Mouse (Mus musculus) adrenal gland, postnatal 25 days (tissue): Measurements from ENCODE around the gene Tekt1. TPM values are rescaled to one million over a fixed set of nuclear protein-coding genes. Genes with fewer than 3 reads are reported as not detected.

Source experiments
- DNase-seq: peaks from one replicate; pipeline ENCODE4 v3.0.0; 2021; ENCODE audit warnings: mixed read lengths
- microRNA-seq, 2 experiments: library from miRNA; unstranded; fragments of <30 nt; microRNA quantifications; one replicate each; pipeline ENCODE4 v1.2.0; 2021
- total RNA-seq: library from RNA; stranded (reverse); gene quantifications from 2 replicates; pipeline ENCODE4 v1.2.3, GENCODE M21; 2021

Gene Tekt1
- total RNA-seq, 1 experiment from 2014 or later: 0.21 TPM

GRCm38 (mm10) chr11:72342549-72343237, 19.5 kb downstream of the Tekt1 start:
- peak; percentile 49 for DNase-seq

- no peak for DNase-seq
Observed at GRCm38 (mm10) chr11:72339716-72340115, 22.5 kb downstream of the Tekt1 start.

DNA sequence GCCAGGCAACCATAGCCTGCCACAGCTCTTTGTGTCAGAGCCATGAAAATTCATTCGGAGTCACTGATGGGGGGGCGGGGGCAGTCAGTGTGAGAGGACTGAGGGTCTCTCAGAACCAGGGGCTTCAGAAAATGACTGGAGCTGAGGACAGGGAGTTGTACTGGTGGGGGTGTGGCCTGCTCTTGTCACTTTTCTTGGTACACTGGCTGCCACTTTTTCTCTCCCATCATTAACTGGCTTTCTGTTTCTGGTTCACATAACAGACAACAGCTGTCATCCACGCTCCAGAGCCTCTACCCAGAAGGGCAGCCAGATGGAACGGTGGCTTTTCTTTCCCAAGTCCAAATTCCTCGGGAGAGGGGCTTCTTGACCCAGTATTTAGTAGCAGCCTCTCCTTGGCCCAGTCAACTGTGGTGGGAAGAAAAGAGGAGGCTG, 23.8 kb downstream of the Tekt1 start:
- no peak for DNase-seq

DNA sequence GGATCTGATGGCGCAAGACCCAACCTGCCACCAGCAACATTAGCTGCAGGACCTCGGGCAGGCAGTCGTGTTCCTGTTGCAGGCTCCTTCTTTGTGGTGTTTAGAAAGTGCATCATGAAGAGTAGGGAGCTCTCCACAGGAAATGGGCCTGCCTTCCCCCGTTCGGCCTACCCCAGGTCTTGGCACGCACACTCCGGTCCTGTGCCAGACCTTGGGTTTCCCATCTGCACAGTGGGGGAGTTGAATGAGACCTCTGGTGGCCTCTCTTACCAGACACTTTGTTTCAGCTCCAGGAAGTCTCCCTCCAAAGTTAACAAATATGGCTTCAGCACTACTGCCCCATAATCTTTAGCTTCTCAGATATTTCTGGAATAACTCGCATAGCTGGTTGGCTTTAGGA, 25.5 kb downstream of the Tekt1 start:
- DNase-seq: no peak

DNA sequence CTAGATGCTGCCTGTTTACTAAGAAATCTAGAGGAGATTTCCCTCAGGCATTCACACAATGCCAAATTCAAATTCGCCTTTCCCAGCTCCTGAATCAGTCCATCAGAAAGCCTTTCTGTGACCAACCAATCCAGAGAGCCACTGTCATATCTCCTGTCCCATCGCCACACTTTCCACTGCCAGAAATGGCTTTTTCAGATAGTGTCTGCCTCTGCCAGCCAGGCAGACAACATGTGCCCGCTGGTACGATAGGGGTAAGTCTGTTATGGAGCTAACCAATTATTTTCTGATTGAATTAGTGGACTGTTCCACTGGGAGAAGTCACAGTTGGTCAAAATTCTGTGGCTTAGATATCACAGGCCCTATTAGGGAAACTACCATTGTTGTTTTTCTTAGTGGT, 27.6 kb downstream of the Tekt1 start:
- no peak for DNase-seq

DNA sequence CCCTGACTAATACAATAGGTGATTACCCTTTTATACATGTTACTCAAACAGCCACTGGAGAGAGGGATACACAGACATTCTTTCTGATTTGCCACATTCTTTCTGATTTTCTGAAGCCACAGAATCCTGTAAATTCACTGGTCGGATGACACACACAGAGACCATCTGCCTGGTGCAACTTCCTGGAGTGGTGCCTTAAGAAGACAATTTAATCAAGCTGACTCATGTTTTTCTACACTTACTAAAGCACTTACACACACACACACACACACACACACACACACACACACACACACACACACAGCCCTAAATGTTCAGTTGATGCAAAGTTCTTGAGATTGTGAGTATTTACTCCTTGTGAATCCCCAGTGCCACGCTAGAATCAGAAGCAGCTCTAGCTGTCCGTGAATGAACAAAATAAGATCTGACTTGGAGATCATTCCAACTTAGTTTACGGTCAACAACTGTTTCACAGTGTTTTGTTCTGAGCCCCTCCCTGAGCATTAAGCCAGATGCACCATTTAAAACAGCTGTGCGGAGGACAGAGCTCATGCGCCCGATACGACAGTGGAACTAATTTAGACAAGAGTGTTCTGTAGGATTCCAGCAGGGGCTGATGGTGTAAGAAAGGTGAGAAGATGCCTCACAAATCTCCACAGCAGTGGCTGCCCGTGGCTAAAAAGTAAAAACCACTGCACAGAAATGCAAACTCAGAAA, 29.1 kb downstream of the Tekt1 start:
- no peak for DNase-seq

DNA sequence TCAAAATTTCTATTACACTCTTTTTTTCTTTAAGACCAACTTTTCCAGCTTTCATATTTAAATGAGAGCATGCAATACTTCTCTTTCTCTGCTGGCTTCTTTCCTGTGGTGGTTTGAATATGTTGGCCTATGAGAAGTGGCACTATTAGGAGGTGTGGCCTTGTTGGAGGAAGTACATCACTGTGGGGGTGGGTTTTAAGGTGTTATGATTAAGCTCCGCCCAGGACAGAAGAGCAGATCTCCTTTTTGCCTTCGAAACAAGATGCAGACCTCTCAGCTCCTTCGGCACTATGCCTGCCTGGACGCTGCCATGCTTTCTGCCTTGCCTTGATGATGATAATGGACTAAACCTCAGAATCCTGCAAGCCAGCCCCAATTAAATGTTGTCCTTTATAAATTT, 36.5 kb downstream of the Tekt1 start:
- DNase-seq: no peak

- no peak for DNase-seq
Observed at GRCm38 (mm10) chr11:72324431-72324830, 37.8 kb downstream of the Tekt1 start.

GRCm38 (mm10) chr11:72318026-72318425, 44.2 kb downstream of the Tekt1 start:
- DNase-seq: no peak

DNA sequence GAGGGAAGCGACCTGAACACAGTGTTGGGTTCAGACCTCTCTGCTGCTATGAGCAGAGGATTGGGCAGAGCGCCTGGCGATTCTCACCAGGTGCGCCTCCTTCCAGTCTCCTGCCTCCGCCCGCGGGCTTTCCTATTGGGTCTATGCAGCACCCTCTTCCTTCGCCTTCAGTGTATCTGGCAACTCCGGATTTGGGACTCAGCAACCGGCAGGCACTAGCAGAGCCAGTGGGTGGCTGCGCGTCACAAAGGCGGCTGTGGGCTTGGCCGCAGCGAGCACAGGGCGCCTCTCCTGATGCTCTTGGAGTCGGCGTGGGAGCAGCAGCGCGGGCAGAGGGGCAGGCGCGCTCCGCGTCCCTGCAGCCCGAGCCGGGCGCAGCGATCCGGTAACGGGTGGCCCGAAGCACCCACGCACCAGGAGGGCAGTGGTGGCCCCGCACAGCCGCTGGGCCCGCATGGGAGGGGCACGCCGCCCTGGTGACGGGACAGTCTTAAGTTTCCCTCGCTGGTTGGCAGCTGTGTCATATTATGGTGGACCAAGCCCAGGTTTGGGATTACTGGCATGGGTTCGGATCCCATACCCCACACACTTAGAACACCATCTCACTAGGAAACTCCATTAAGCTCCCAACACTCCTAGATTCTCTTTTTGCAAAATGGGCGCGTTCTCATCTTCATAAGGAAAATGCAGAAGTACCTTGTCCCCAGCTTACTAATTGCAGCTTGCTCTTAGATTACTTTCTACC, 47.9 kb downstream of the Tekt1 start, which contains the start of gene Fbxo39:
TSS of gene Fbxo39 (plus strand) at position 294 of the 745 bp plus-strand sequence.
- no peak for DNase-seq

GRCm38 (mm10) chr11:72311355-72312001, 50.8 kb downstream of the Tekt1 start:
- DNase-seq: no peak

GRCm38 (mm10) chr11:72310491-72310890, 51.8 kb downstream of the Tekt1 start:
- no peak for DNase-seq

DNA sequence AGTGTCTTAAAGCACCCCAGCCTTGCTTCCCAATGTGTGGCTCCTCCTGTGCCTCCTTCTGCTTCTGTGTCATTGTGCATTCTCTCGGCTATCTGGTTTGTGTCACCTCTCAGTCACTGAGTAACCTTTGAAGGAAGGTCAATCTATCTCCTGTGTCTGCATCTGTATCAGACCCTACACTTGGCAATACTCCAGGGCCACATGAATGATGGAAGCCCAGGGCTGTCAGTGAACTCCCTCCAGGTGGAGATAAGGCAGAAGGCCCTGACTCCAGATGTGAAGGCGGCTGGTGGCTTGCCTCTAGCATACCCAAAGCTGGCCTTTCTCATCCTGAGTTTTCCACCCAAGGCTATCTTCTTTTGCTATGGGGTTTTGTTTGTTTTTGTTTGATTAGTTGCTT, 53.3 kb downstream of the Tekt1 start:
- DNase-seq: no peak

GRCm38 (mm10) chr11:72307461-72307860, 54.8 kb downstream of the Tekt1 start:
- no peak for DNase-seq

DNA sequence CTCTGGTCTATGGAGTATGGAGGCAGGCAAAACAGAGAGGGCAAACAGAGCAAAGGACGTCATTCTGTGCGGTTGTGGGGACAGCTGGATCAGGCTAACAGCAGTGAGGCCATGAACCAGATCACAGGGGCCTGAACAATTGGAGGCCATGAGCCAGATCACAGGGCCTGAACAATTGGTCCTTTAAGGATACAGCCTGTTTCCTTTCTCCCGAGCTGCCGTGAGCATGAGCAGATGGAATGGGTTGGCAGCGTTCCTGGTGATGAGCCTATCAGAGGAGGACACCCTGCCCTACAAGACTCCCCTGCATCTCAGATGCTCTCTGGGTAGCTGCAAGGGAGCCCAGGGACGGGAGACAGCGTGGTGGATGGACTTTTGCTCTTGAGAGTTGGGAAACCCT, 60.0 kb downstream of the Tekt1 start:
- peak; percentile 62 for DNase-seq

- peak; percentile 55 for DNase-seq
Observed at GRCm38 (mm10) chr11:72301334-72301733, 60.9 kb downstream of the Tekt1 start, which contains the start of gene Xaf1. Xaf1 (plus strand) TSS chr11:72301629.

Small RNA genes lying within 50 kb of the gene (microRNA-seq; reads per million reads assigned to microRNA genes)
- gene Mir6338: 0 reads per million in 2 experiments

Other genes starting within 250 kb of the Tekt1 start
- 1.8 and 1.9 TPM in 2 replicates for gene Pitpnm3, start 226.7 kb downstream of the Tekt1 start, total RNA-seq
- gene Gm43951, start 155.6 kb downstream of the Tekt1 start, total RNA-seq: 1.0 and 1.2 TPM in 2 replicates
- gene 4933427D14Rik, start 155.0 kb downstream of the Tekt1 start, total RNA-seq: 12.3 and 12.5 TPM in 2 replicates
- 70.6 and 78.6 TPM in 2 replicates for gene Txndc17, start 154.9 kb downstream of the Tekt1 start, total RNA-seq
- 13.3 and 15.7 TPM in 2 replicates for gene Med31, start 146.8 kb downstream of the Tekt1 start, total RNA-seq
- gene Slc13a5, start 95.2 kb downstream of the Tekt1 start, total RNA-seq: 0.15 TPM in 1 of 2 replicates, not detected in the other
- 23.7 and 28.4 TPM in 2 replicates for gene Xaf1, start 60.8 kb downstream of the Tekt1 start, total RNA-seq
- gene Fbxo39, start 48.0 kb downstream of the Tekt1 start, total RNA-seq: 0.18 TPM in 1 of 2 replicates, not detected in the other
- gene Smtnl2, start 49.3 kb upstream of the Tekt1 start, total RNA-seq: 2.6 and 2.7 TPM in 2 replicates
- 3.7 and 4.4 TPM in 2 replicates for gene Ggt6, start 73.1 kb upstream of the Tekt1 start, total RNA-seq
- gene Mybbp1a, start 78.9 kb upstream of the Tekt1 start, total RNA-seq: 83.9 and 101 TPM in 2 replicates
- 2.2 and 3.3 TPM in 2 replicates for gene Spns2, start 127.5 kb upstream of the Tekt1 start, total RNA-seq
- 0.24 TPM in 1 of 2 replicates, not detected in the other for gene Spns3, start 188.1 kb upstream of the Tekt1 start, total RNA-seq
- gene Ube2g1, start 244.8 kb upstream of the Tekt1 start, total RNA-seq: 47.8 and 49.2 TPM in 2 replicates